Mouse (Mus musculus): ENCODE data around the gene A430078G23Rik.
A peak's percentile ranks its signal among the peaks of the same experiment; 100 is the strongest.

The A430078G23Rik gene

DNA sequence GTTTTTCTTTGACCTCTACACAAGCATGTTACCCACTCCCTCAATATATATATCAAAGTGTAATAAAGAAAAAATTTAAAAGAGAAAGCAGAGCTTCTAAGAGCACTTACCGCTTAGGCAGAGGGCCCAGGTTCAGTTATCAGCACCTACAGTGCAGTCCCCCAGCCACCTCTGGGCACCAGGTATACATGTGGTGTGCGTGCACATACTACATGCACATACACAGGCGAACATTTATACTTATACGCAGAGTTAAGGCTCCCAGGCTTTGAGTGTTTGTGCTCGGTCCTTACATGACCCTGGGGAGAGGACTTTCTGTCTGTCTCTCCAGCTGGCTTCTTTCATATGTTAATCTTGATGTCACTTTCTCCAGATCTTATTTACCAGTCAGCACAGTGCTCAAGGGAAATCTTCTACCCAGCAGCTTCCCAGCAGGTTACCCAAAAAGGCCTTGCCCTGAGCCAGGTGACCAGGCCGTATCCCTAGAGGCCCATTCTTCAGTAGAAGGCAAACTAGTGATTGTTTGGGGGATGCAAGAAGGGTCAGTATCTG, 61.5 kb downstream of the A430078G23Rik start:
- no peak for DNase-seq

GRCm38 (mm10) chr8:3415259-3415658, 62.0 kb downstream of the A430078G23Rik start:
- DNase-seq = no peak

DNA sequence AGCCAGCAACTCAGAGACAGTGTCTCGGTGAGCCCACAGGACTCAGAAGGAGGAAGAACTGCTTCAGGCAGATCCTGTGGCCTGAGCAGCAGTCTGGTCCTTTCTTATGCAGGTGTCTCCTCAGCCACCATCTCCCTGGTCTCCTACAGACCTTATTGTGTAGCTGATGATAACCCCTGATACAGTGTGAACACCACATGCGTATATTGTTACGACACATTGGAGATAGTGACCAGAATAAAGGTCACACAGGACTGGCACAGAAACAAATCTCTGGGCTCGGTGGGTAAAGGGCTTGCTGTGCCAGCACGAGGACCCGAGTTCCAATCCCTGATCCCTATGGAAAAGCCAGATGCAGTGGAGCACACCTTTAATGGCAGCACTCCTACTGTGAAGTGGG, 62.4 kb downstream of the A430078G23Rik start:
- no peak for DNase-seq

- DNase-seq = no peak
Measured at GRCm38 (mm10) chr8:3416846-3417245, 63.6 kb downstream of the A430078G23Rik start.

GRCm38 (mm10) chr8:3417455-3417854, 64.2 kb downstream of the A430078G23Rik start:
- no peak for DNase-seq

DNA sequence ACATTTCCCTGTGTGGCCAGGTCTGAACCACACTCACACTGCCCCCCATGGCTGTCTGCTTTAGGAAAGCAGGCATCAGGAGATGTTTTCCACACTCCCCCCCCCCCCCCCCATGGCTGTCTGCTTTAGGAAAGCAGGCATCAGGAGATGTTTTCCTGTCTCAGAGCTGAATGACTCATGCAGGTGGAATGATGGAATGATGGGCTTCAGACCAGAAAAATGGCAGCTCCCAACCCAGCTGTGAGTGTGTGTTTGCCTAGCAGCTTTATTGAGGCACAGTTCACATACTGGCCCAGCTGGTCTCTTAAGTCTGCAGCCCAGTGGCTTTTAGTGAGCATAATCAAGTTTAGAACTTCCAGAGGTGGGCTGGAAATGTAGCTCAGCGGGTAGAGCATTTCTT, 64.9 kb downstream of the A430078G23Rik start:
- no peak for DNase-seq

GRCm38 (mm10) chr8:3420105-3420706, 67.0 kb downstream of the A430078G23Rik start:
- no peak for DNase-seq

DNA sequence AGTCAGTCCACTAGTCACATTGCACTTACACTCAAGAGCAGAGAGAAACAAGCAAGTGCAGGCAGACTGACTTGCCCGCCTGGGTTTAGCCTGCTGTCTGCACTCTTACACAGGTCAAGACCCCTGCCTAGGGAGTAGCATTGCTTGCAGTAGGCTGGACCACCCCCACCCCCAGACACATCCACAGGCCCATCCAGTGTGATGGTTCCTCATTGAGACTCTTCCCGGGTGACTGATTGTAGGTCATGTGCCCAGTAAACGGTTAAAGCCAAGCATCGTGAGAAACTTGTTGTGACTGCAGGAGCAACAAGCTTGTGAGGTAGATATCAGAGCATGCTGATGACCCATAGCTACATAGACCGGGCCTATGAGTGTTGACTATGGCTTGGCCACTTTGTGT, 68.3 kb downstream of the A430078G23Rik start:
- DNase-seq = no peak

DNA sequence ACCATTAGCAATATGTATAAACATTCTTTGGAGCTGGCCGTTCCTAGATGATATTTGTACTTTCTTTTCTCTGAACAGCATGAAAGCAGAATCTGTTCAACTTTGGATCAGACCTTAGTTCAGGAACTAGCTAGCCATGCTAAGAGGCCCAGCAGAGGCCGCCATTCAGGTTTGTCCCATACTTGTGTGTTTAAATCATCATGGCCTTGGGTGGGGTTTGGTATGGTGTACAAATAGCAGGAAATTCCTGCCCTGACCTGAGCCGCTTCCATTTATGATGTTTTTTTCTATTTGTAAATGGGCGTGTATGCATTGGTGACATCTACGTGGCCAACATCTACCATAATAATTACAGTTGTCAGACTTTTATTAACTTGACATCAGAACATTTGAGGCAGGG, 72.0 kb downstream of the A430078G23Rik start:
- no peak for DNase-seq

GRCm38 (mm10) chr8:3426211-3426610, 73.0 kb downstream of the A430078G23Rik start:
- no peak for DNase-seq

GRCm38 (mm10) chr8:3428426-3428825, 75.2 kb downstream of the A430078G23Rik start:
- no peak for DNase-seq

GRCm38 (mm10) chr8:3429966-3430365, 76.8 kb downstream of the A430078G23Rik start:
- DNase-seq = peak; percentile 81

DNA sequence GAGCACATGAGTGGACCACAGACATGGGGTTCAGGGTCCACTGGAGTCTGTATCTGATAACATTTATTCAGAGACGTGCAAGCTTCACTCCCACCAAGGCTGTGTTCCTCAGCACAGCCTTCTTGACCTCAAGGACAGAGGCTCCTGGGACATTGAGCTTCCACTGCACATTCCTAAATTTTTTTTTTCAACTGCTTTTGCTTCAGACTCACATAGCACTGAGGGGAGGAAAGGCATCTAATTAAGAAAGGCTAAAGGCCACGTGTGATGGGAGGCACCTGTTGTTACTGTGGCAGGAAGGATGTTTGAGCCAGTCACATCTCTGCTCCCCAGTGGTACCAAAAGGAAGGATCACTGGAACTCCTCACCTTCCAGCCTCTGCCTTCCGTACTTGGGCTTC, 77.9 kb downstream of the A430078G23Rik start:
- no peak for DNase-seq

GRCm38 (mm10) chr8:3436492-3436891, 83.3 kb downstream of the A430078G23Rik start:
- DNase-seq = no peak

- DNase-seq = no peak
Measured at GRCm38 (mm10) chr8:3439510-3439909, 86.3 kb downstream of the A430078G23Rik start.

Measured in cerebellum, adult 9-11 months (tissue).